Mouse (Mus musculus): ENCODE measurements at regions not wholly inside any gene's neighbourhood (a gene's known extent, or its start where the extent isn't known, plus 50 kb on each side); places are given as distances from the start of the nearest gene placed in this dataset.

GRCm38 (mm10) chr9:101420181-101420580, 168.6 kb upstream of the Ppp2r3a start:
- TF ChIP-seq EP300 (IDR thresholded peaks at IDR 0.05; ENCODE audit: insufficient read depth, low read depth, low read length) (no peak), POLR2A (IDR thresholded peaks at IDR 0.05; ENCODE audit: insufficient read depth, low read length) (no peak), CTCF (IDR thresholded peaks at IDR 0.05; ENCODE audit: low read depth, low read length) (no peak)

All from ES-Bruce4 (cell line).